ENCODE assay signal across 8 mouse cellular contexts in the genomic region with DNA sequence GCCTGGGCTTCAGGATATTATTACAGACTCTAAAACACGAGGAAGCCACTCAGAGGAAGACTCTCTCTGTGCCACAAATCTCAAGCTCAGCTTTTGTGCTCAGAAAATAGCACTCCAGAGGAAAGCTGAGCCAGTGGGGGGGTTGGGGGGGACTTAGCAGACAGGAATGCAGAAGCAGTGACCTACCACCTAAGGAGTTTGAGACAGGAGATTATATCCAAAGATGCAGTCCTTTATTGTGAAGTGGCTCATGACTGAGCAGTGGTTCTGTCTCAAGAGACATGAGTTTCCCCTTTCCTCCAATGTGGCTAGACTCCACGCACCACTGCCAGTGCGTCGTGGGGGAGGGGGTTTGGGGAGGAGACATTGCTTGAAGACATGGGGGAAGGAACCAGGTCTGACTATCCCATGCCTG. TPM values are rescaled to one million over a fixed set of nuclear protein-coding genes. Genes with fewer than 3 reads are reported as not detected.
A peak's percentile ranks its signal among the peaks of the same experiment; 100 is the strongest.
DNase-seq lines count a peak whose midpoint lies in the region; ATAC-seq lines count a peak whose summit lies in the region.
"Not testable (repeated sequence)": the region's sequence is repeated elsewhere in the genome, so short reads cannot be mapped to it uniquely, and the experiment has no call there.
"Had no signal": no experiment of that assay in that cellular context is flagged by ENCODE, and none has a peak within 500 bp of the region (broad histone marks: within the 10 kb centered on the region; RNA-seq: fewer than 3 reads in every experiment).

No protein-coding gene starts in this region.

- DNase-seq in Muller cell, postnatal 12 days (ENCODE audit: inconsistent ontology term) = peak; percentile 15
- DNase-seq in forebrain, embryonic 10.5 days (ENCODE audit: extremely low spot score, low spot score); forebrain, embryonic 14.5 days (ENCODE audit: low spot score): not testable (repeated sequence)
- DNase-seq in hindbrain, embryonic 11.5 days (ENCODE audit: low spot score) = peak; percentile 30
- DNase-seq in midbrain, embryonic 11.5 days (ENCODE audit: low spot score, missing footprints) = peak; percentile 81

- peaks cover 23% of the 10 kb centered on the region for H3K4me1 ChIP-seq in forebrain, embryonic 10.5 days
- not testable (repeated sequence) for H3K4me1 ChIP-seq in forebrain, embryonic 14.5 days (ENCODE audit: control insufficient read depth, insufficient read depth, low read length); hindbrain, embryonic 11.5 days (replicated peaks; ENCODE audit: control insufficient read depth, insufficient read depth, low read length); kidney, embryonic 15.5 days; midbrain, embryonic 11.5 days (ENCODE audit: control insufficient read depth, insufficient read depth, low read length); midbrain, embryonic 15.5 days

- ATAC-seq in forebrain, embryonic 14.5 days = peak; percentile 29; the same call in 1 of the 2 replicates
- ATAC-seq in hindbrain, embryonic 11.5 days (ENCODE audit: low FRiP score) = peak; percentile 82
- peak; percentile 73 for ATAC-seq in kidney, embryonic 15.5 days (replicated peaks; ENCODE audit: low FRiP score)
- ATAC-seq in midbrain, embryonic 11.5 days (ENCODE audit: low FRiP score) = peak; percentile 85
- peak; percentile 74; the same call in 1 of the 2 replicates for ATAC-seq in midbrain, embryonic 15.5 days (replicated peaks)

- WGBS in forebrain, embryonic 10.5 days = 50% methylated on average over 4 of the region's 4 CpGs
- WGBS in forebrain, embryonic 14.5 days = 27% methylated on average over 4 of the region's 4 CpGs
- 31% methylated on average over 4 of the region's 4 CpGs for WGBS in hindbrain, embryonic 11.5 days
- WGBS in kidney, embryonic 15.5 days = 33% methylated on average over 4 of the region's 4 CpGs
- 22% methylated on average over 4 of the region's 4 CpGs for WGBS in midbrain, embryonic 11.5 days
- 0% methylated on average over 4 of the region's 4 CpGs for WGBS in midbrain, embryonic 15.5 days

- H3K4me2 ChIP-seq in forebrain, embryonic 14.5 days (ENCODE audit: low read length); hindbrain, embryonic 11.5 days (replicated peaks; ENCODE audit: low read depth, low read length); kidney, embryonic 15.5 days; midbrain, embryonic 11.5 days; midbrain, embryonic 15.5 days: not testable (repeated sequence)

- not testable (repeated sequence) for H3K9ac ChIP-seq in forebrain, embryonic 14.5 days (ENCODE audit: low read length); hindbrain, embryonic 11.5 days (ENCODE audit: low read depth, low read length); kidney, embryonic 15.5 days; midbrain, embryonic 11.5 days (ENCODE audit: low read length); midbrain, embryonic 15.5 days

- peaks cover 14% of the 10 kb centered on the region; the same call in 1 of the 2 replicates for H3K9me3 ChIP-seq in forebrain, embryonic 10.5 days
- H3K9me3 ChIP-seq in forebrain, embryonic 14.5 days (replicated peaks; ENCODE audit: control insufficient read depth, low read length); hindbrain, embryonic 11.5 days (ENCODE audit: control insufficient read depth, low read length); kidney, embryonic 15.5 days (replicated peaks); midbrain, embryonic 11.5 days (ENCODE audit: control insufficient read depth, low read length); midbrain, embryonic 15.5 days: not testable (repeated sequence)

- H3K27ac ChIP-seq in forebrain, embryonic 10.5 days = 0 out of 2 replicates have a peak overlapping the region, but pooled peaks have one; percentile 51
- H3K27ac ChIP-seq in forebrain, embryonic 14.5 days (ENCODE audit: low read depth, low read length); midbrain, embryonic 11.5 days (ENCODE audit: low read depth, low read length); midbrain, embryonic 15.5 days: not testable (repeated sequence)
- H3K27ac ChIP-seq in hindbrain, embryonic 11.5 days (ENCODE audit: low read depth, low read length) = 0 out of 2 replicates have a peak overlapping the region, but pooled peaks have one; percentile 24
- peak overlapping the region; percentile 51 for H3K27ac ChIP-seq in kidney, embryonic 15.5 days

- H3K36me3 ChIP-seq in forebrain, embryonic 10.5 days (replicated peaks); forebrain, embryonic 14.5 days (ENCODE audit: control insufficient read depth, insufficient read depth, low read length); hindbrain, embryonic 11.5 days (ENCODE audit: control insufficient read depth, insufficient read depth, low read length); kidney, embryonic 15.5 days; midbrain, embryonic 11.5 days (ENCODE audit: control insufficient read depth, insufficient read depth, low read length); midbrain, embryonic 15.5 days (replicated peaks): not testable (repeated sequence)

- H3K27me3 ChIP-seq in forebrain, embryonic 10.5 days (ENCODE audit: poor library complexity, severe bottlenecking); forebrain, embryonic 14.5 days (replicated peaks; ENCODE audit: control insufficient read depth, insufficient read depth, low read length); hindbrain, embryonic 11.5 days (ENCODE audit: control insufficient read depth, insufficient read depth, low read length); kidney, embryonic 15.5 days; midbrain, embryonic 11.5 days (ENCODE audit: control insufficient read depth, insufficient read depth, low read length); midbrain, embryonic 15.5 days (replicated peaks): not testable (repeated sequence)

- H3K4me3 ChIP-seq in forebrain, embryonic 10.5 days; forebrain, embryonic 14.5 days (ENCODE audit: low read depth, low read length); hindbrain, embryonic 11.5 days (ENCODE audit: low read depth, low read length); kidney, embryonic 15.5 days (replicated peaks); midbrain, embryonic 11.5 days (ENCODE audit: low read depth, low read length); midbrain, embryonic 15.5 days: not testable (repeated sequence)

RNA-seq across cellular contexts. Expression of gene Slc2a12, which starts 52.6 kb away (rescaled TPM):
- polyA plus RNA-seq in forebrain, embryonic 10.5 days (2016; fragmentation: Nextera tagmentation; extraction: Ambion mirVana) = 1.4 and 1.5 TPM in 2 replicates
- polyA plus RNA-seq in forebrain, embryonic 14.5 days (2014; fragmentation: Nextera tagmentation; extraction: Ambion mirVana) = 4.5 and 6.8 TPM in 2 replicates
- 2.4 and 3.2 TPM in 2 replicates for polyA plus RNA-seq in hindbrain, embryonic 11.5 days (2014; fragmentation: Nextera tagmentation; extraction: Ambion mirVana)
- 1.9 and 2.9 TPM in 2 replicates for polyA plus RNA-seq in kidney, embryonic 15.5 days (2015; fragmentation: Nextera tagmentation; extraction: Ambion mirVana)
- polyA plus RNA-seq in midbrain, embryonic 11.5 days (2014; fragmentation: Nextera tagmentation; extraction: Ambion mirVana) = 3.2 and 4.2 TPM in 2 replicates
- polyA plus RNA-seq in midbrain, embryonic 15.5 days (2015; fragmentation: Nextera tagmentation; extraction: Ambion mirVana) = 6.0 and 6.2 TPM in 2 replicates
- polyA plus RNA-seq: C2C12 had no signal

Comparison
In these comparisons a context has a peak if more than half of its experiments do, and no peak if none do; other contexts are left out.
1. ATAC-seq: peak in every context shown above with its lines; median percentile 85 in midbrain, embryonic 11.5 days; 82 in hindbrain, embryonic 11.5 days; 74 in midbrain, embryonic 15.5 days; 73 in kidney, embryonic 15.5 days; 29 in forebrain, embryonic 14.5 days.